13 mouse cellular contexts compared by ENCODE assay signal in genomic region chr19:52623496-52623895, GRCm38 (mm10).
DNase-seq lines count a peak whose midpoint lies in the region; TF ChIP-seq lines count a peak whose summit lies in the region.
"Had no signal": no experiment of that assay in that cellular context is flagged by ENCODE, and none has a peak within 500 bp of the region (broad histone marks: within the 10 kb centered on the region; RNA-seq: fewer than 3 reads in every experiment).

No protein-coding gene starts in this region.

- peak; percentile 51 for TF ChIP-seq CTCF in left cerebral cortex, adult 2 months (IDR thresholded peaks at IDR 0.05)
- peak; percentile 13; the same call in 1 of the 2 replicates for TF ChIP-seq CTCF in E14TG2a.4 (conservative IDR thresholded peaks at IDR 0.05; ENCODE audit: low read length)

- peak; percentile 23 for DNase-seq in heart, adult 11 months
- no peak for DNase-seq in heart, adult 9 months (ENCODE audit: low spot score in 2 of 2)
- no peak for DNase-seq in left cerebral cortex, adult 2 months (ENCODE audit: extremely low spot score in 1 of 2, low spot score in 2 of 2)
- no peak for DNase-seq in left cerebral cortex, adult 8-10 months (ENCODE audit: low spot score in 2 of 2)
- peak; percentile 15 for DNase-seq in ZHBTc4 (ENCODE audit: low read depth, low spot score)
- no peak for DNase-seq in urinary bladder, postnatal 36 days (ENCODE audit: low spot score in 2 of 2)
- DNase-seq in thymus, postnatal 36 days, result no peak
- DNase-seq: right cerebral cortex, adult 18-20 months; thymus, postnatal 14 days had no signal

- intact Hi-C loops in left cerebral cortex, adult 2 months (cut with DNase I), result loop anchor here (1.0 to 2.0 kb wide), 2 partner anchors 300 to 353 kb away; no protein-coding TSS in a partner anchor

- 0 out of 2 replicates have a peak, but pooled peaks cover 6% of the 10 kb centered on the region for H3K4me1 ChIP-seq in E14TG2a.4 (replicated peaks; ENCODE audit: low read depth, low read length)
- H3K4me1 ChIP-seq: hindbrain, embryonic 13.5 days; neural tube, embryonic 12.5 days had no signal

- no peaks in the 10 kb centered on the region for H3K36me3 ChIP-seq in E14TG2a.4 (ENCODE audit: insufficient read depth, low read length)
- H3K36me3 ChIP-seq: forebrain, embryonic 15.5 days; hindbrain, embryonic 13.5 days; neural tube, embryonic 12.5 days had no signal

- H3K9me3 ChIP-seq in E14TG2a.4 (ENCODE audit: low read length), result no peaks in the 10 kb centered on the region
- H3K9me3 ChIP-seq: forebrain, embryonic 15.5 days; hindbrain, embryonic 13.5 days; neural tube, embryonic 12.5 days had no signal

- no peak overlapping the region for H3K4me3 ChIP-seq in left cerebral cortex, adult 2 months
- H3K4me3 ChIP-seq in E14TG2a.4 (replicated peaks; ENCODE audit: low read length), result no peak overlapping the region
- H3K4me3 ChIP-seq: forebrain, embryonic 15.5 days; hindbrain, embryonic 13.5 days; neural tube, embryonic 12.5 days had no signal

- H3K27me3 ChIP-seq in E14TG2a.4 (ENCODE audit: insufficient read depth, low read length), result no peaks in the 10 kb centered on the region
- H3K27me3 ChIP-seq: forebrain, embryonic 15.5 days; hindbrain, embryonic 13.5 days; neural tube, embryonic 12.5 days had no signal

- 0 out of 2 replicates have a peak overlapping the region, but pooled peaks have one; percentile 13 for H3K27ac ChIP-seq in left cerebral cortex, adult 2 months
- H3K27ac ChIP-seq: hindbrain, embryonic 13.5 days; neural tube, embryonic 12.5 days had no signal

Comparison
In these comparisons a context has a peak if more than half of its experiments do, and no peak if none do; other contexts are left out.
1. DNase-seq: peak in heart, adult 11 months (single experiment) and ZHBTc4 (single experiment); none in heart, adult 9 months (0 of 2), left cerebral cortex, adult 2 months (0 of 2), left cerebral cortex, adult 8-10 months (0 of 2), urinary bladder, postnatal 36 days (0 of 2) and thymus, postnatal 36 days (0 of 2).